Mouse (Mus musculus) hindbrain, embryonic 13.5 days (tissue): ENCODE data around the gene Ogfrl1. TPM values are rescaled to one million over a fixed set of nuclear protein-coding genes. Genes with fewer than 3 reads are reported as not detected.

Source experiments
- ATAC-seq: fragments of 200-750 bp; cut with Nextera tagmentation; 2 replicates; pipeline ENCODE4 v1.8.0; 2017; ENCODE audit warnings: moderate TSS enrichment; ENCODE audit not compliant: low FRiP score
- H3K27ac ChIP-seq: fragments of 300-500 bp; sonication (generic); 2 replicates; pipeline ENCODE4 v1.5.1; 2015; ENCODE audit warnings: inconsistent platforms, mild to moderate bottlenecking, moderate library complexity
- H3K27me3 ChIP-seq: fragments of 300-500 bp; sonication (generic); 2 replicates; pipeline ENCODE4 v1.6.1; 2015; ENCODE audit warnings: mild to moderate bottlenecking, inconsistent platforms
- H3K36me3 ChIP-seq: fragments of 300-500 bp; sonication (generic); 2 replicates; pipeline ENCODE4 v1.6.1; 2015; ENCODE audit warnings: mild to moderate bottlenecking, inconsistent platforms
- H3K4me1 ChIP-seq: fragments of 300-500 bp; sonication (generic); replicated peaks from 2 replicates; pipeline ENCODE4 v1.6.1; 2015; ENCODE audit warnings: inconsistent platforms
- H3K4me2 ChIP-seq: fragments of 300-500 bp; sonication (generic); 2 replicates; pipeline ENCODE4 v1.6.1; 2015; ENCODE audit warnings: inconsistent platforms, mild to moderate bottlenecking, moderate library complexity
- H3K4me3 ChIP-seq: fragments of 300-500 bp; sonication (generic); 2 replicates; pipeline ENCODE4 v1.5.1; 2015; ENCODE audit warnings: mild to moderate bottlenecking, inconsistent platforms
- H3K9ac ChIP-seq: fragments of 300-500 bp; sonication (generic); 2 replicates; pipeline ENCODE4 v1.6.1; 2015; ENCODE audit warnings: mild to moderate bottlenecking, inconsistent platforms
- H3K9me3 ChIP-seq: fragments of 300-500 bp; sonication (generic); 2 replicates; pipeline ENCODE4 v1.6.1; 2016; ENCODE audit warnings: inconsistent platforms
- WGBS: fragments of 180-500 bp; shearing (Covaris S2); methylation state at CpG from one replicate; pipeline ENCODE4 v1.1.7; 2015; 5-methylcytosine and 5-hydroxymethylcytosine counted together
- polyA plus RNA-seq: library from polyadenylated mRNA; unstranded; fragments of >200 nt; fragmentation: Nextera tagmentation; extraction: Ambion mirVana; gene quantifications from 2 replicates; pipeline ENCODE4 v1.2.1, GENCODE M21; 2015

Gene Ogfrl1
- polyA plus RNA-seq, 1 experiment from 2014 or later: 13.9 TPM

DNA sequence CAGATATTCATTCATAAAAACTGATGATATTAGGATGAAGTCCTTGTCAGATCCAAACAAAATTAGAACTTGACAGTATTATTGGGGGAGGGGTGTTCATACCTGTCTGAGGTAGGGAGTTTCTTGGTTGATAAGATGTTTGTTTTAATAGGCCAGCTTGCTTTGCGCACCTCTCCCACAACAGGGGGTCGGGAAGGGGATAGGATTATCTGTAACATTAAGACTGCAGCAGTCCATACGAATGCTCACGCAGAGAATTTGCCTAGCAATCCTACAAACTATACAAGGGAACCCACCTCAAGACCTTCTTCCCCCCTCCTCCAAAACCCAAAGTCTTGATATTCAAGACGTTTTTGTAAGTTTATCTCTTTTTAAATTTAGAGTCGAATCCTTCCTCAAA lies 13.2 kb downstream of the Ogfrl1 start:
- no peak overlapping the region for H3K27ac ChIP-seq
- H3K9me3 ChIP-seq: no peaks in the 10 kb centered on the region
- no peak for ATAC-seq
- no peaks in the 10 kb centered on the region for H3K36me3 ChIP-seq
- peaks cover 34% of the 10 kb centered on the region for H3K4me1 ChIP-seq
- no peak overlapping the region for H3K4me3 ChIP-seq
- 87% methylated on average over 6 of the region's 6 CpGs for WGBS
- H3K9ac ChIP-seq: no peak overlapping the region
- peaks cover 4% of the 10 kb centered on the region; the same call in 1 of the 2 replicates for H3K27me3 ChIP-seq
- no peak overlapping the region for H3K4me2 ChIP-seq

GRCm38 (mm10) chr1:23382806-23383653 lies 14.5 kb downstream of the Ogfrl1 start:
- peak overlapping the region; percentile 71 for H3K4me2 ChIP-seq
- ATAC-seq: peak; percentile 94
- peaks cover 44% of the 10 kb centered on the region for H3K4me1 ChIP-seq
- H3K4me3 ChIP-seq: peak overlapping the region; percentile 85
- no peaks in the 10 kb centered on the region for H3K36me3 ChIP-seq
- H3K9ac ChIP-seq: peak overlapping the region; percentile 94
- H3K27ac ChIP-seq: peak overlapping the region; percentile 91
- H3K9me3 ChIP-seq: no peaks in the 10 kb centered on the region
- peaks cover 4% of the 10 kb centered on the region; the same call in 1 of the 2 replicates for H3K27me3 ChIP-seq
- under 1% methylated on average over 45 of the region's 93 CpGs for WGBS

- H3K4me1 ChIP-seq: peaks cover 44% of the 10 kb centered on the region
- peak overlapping the region; percentile 91 for H3K27ac ChIP-seq
- H3K4me2 ChIP-seq: peak overlapping the region; percentile 71
- under 1% methylated on average over 21 of the region's 21 CpGs for WGBS
- no peak for ATAC-seq
- peaks cover 4% of the 10 kb centered on the region; the same call in 1 of the 2 replicates for H3K36me3 ChIP-seq
- peak overlapping the region; percentile 85 for H3K4me3 ChIP-seq
- H3K9ac ChIP-seq: peak overlapping the region; percentile 94
- no peaks in the 10 kb centered on the region for H3K9me3 ChIP-seq
- H3K27me3 ChIP-seq: peaks cover 4% of the 10 kb centered on the region
These were observed 15.1 kb downstream of the Ogfrl1 start for GRCm38 (mm10) chr1:23382461-23382805.

- ATAC-seq: no peak
- 20% methylated on average over 9 of the region's 9 CpGs for WGBS
- Histone ChIP-seq H3K36me3 (peaks cover 4% of the 10 kb centered on the region; the same call in 1 of the 2 replicates), H3K27ac (no peak overlapping the region), H3K4me2 (peak overlapping the region; percentile 71), H3K4me1 (peaks cover 44% of the 10 kb centered on the region), H3K9me3 (no peaks in the 10 kb centered on the region), H3K4me3 (peak overlapping the region; percentile 85), H3K9ac (peak overlapping the region; percentile 94), H3K27me3 (peaks cover 4% of the 10 kb centered on the region)
These were observed 15.5 kb downstream of the Ogfrl1 start for GRCm38 (mm10) chr1:23382037-23382436.

DNA sequence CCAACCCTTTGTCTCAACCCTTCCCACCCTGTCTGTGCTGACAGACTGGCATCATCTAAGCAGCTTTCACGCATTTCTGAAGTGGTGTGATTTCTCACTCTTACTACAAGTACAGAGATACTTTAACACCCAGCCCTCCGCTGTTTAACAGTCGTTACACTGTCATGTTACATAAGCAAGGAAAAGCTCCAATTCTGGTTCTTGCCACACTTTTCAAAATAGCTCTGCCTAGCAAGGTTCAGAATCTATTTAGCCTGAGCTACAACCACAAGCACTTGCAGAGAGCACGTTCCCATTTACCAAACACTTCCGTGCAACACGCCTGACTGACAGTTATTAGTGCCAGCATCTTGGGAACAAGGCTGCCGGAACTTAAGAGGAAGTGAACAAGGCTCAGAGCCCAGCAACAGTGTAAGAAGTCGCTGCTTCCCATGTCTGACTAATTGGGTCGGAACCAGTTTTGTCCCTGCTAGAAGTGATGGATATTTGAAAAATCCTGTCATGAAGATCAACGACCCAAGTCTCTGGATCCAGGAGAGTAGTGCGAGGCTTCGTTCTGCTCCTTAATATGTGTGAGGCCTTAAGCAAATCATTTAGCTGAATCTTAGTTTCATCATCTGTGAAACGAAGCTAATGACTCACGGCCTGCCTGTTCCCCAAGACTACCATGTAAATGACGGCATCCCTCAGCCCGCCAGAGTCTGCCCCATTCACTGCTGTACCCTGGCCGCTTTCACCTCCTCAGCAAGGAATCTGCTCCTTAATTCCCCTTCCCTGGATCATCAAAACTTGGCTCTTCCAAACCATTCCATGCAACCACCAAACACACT lies 17.4 kb downstream of the Ogfrl1 start:
- H3K27ac ChIP-seq: peak overlapping the region; percentile 8; the same call in 1 of the 2 replicates

DNA sequence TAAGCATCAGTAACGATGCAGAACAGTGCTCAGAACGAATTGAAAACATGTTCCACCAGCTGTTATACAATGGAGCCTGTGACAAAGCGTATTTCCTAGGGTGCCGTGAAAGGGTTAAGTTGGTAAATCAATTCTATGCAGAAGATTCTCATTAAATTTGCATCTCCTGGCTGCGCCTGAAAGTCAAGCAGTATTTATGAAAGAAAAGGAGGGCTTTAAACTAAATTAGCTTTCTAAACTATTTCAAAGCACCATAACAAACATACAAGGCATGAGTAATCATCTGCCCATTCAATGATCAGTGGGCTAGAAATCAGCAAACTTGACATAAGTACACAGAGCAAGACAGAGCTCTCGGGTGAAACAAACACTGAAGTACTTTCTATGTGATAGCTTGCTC lies 18.3 kb downstream of the Ogfrl1 start:
- no peak for ATAC-seq
- Histone ChIP-seq H3K27me3 (peaks cover 4% of the 10 kb centered on the region), H3K4me1 (peaks cover 44% of the 10 kb centered on the region), H3K9ac (peak overlapping the region; percentile 51; the same call in 1 of the 2 replicates), H3K27ac (peak overlapping the region; percentile 8; the same call in 1 of the 2 replicates), H3K4me3 (peak overlapping the region; percentile 30), H3K9me3 (no peaks in the 10 kb centered on the region), H3K36me3 (peaks cover 11% of the 10 kb centered on the region), H3K4me2 (peak overlapping the region; percentile 71)
- WGBS: 32% methylated on average over 6 of the region's 6 CpGs

More for the DNA sequence above, 17.4 kb downstream of the Ogfrl1 start:
- WGBS: 56% methylated on average over 17 of the region's 17 CpGs
- peaks cover 4% of the 10 kb centered on the region for H3K27me3 ChIP-seq
- no peaks in the 10 kb centered on the region for H3K9me3 ChIP-seq
- peaks cover 9% of the 10 kb centered on the region for H3K36me3 ChIP-seq
- H3K4me2 ChIP-seq: peak overlapping the region; percentile 71
- peaks cover 44% of the 10 kb centered on the region for H3K4me1 ChIP-seq
- no peak for ATAC-seq
- peak overlapping the region; percentile 30 for H3K4me3 ChIP-seq
- H3K9ac ChIP-seq: peak overlapping the region; percentile 51; the same call in 1 of the 2 replicates

- Histone ChIP-seq H3K9ac (no peak overlapping the region), H3K4me2 (no peak overlapping the region), H3K27ac (no peak overlapping the region), H3K4me1 (peaks cover 40% of the 10 kb centered on the region), H3K36me3 (peaks cover 13% of the 10 kb centered on the region), H3K4me3 (no peak overlapping the region), H3K27me3 (peaks cover 4% of the 10 kb centered on the region), H3K9me3 (no peaks in the 10 kb centered on the region)
- ATAC-seq: no peak
- 83% methylated on average over 13 of the region's 13 CpGs for WGBS
These were observed 20.0 kb downstream of the Ogfrl1 start for GRCm38 (mm10) chr1:23377572-23377971.

DNA sequence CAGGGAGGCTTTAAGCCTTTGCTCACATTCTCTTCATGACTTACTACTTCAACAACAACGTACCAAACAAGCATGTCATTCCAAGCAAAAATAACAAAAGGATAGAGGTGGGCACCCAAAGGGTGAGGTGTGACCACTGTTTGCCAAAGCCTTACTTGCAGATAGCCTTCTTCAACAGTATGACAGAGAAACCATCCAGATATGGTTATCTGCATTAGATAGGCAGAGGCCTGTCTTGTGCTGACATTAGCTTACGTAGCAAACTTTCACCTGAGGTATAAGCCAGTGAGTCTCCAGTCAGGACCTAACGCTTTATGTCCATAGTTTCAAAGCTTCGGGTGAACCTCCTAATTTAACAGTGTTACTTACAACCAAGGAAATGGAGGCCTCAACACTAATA lies 23.4 kb downstream of the Ogfrl1 start:
- 67% methylated on average over 4 of the region's 4 CpGs for WGBS
- Histone ChIP-seq H3K27ac (no peak overlapping the region), H3K9me3 (no peaks in the 10 kb centered on the region), H3K36me3 (peaks cover 30% of the 10 kb centered on the region), H3K27me3 (no peaks in the 10 kb centered on the region; the same call in 1 of the 2 replicates), H3K4me3 (no peak overlapping the region), H3K4me2 (no peak overlapping the region), H3K9ac (no peak overlapping the region), H3K4me1 (peaks cover 8% of the 10 kb centered on the region)
- no peak for ATAC-seq

DNA sequence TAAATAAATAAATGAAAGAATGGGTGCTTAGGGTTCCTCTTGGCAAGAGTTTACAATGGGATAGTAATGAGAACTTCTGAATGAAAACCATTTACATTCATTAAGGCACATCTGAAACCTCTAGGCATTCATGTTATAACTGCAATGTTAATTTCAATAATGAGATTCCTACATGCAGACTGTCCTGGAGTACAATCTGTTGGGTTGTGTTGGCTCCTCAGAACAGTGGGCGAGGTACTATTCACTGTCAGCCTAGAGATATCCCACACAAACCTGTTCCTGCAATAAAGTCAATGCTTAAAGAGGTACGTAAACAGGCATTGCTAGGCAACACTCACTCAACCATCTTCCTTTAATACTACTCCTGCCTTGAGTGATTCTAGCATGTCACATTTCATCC lies 32.0 kb downstream of the Ogfrl1 start:
- H3K4me1 ChIP-seq: no peaks in the 10 kb centered on the region
- H3K9me3 ChIP-seq: no peaks in the 10 kb centered on the region
- no peak overlapping the region for H3K4me2 ChIP-seq
- no peaks in the 10 kb centered on the region for H3K27me3 ChIP-seq
- no peak for ATAC-seq
- WGBS: 94% methylated on average over 2 of the region's 2 CpGs
- H3K9ac ChIP-seq: no peak overlapping the region
- H3K4me3 ChIP-seq: no peak overlapping the region
- H3K36me3 ChIP-seq: peaks cover 9% of the 10 kb centered on the region
- no peak overlapping the region for H3K27ac ChIP-seq

DNA sequence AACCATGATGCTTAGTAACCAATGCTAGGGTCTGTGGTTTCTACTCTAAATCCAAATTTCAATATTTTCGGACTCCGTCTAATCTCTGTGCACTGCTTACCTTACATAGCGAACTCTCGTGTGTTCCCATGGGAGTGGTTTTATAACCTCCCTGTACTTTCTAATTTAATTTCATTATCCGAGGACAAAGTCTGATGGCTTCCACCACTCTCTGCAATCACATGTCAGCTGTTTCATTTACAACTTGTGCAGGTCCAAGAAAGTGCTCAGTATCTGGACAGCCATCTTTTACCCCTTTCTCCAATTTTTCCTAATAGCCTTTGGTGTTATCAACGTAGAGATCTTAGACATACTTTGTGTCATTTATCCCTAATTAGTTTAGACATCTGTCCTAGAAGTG lies 44.7 kb downstream of the Ogfrl1 start:
- H3K4me1 ChIP-seq: no peaks in the 10 kb centered on the region
- no peaks in the 10 kb centered on the region for H3K9me3 ChIP-seq
- no peaks in the 10 kb centered on the region for H3K36me3 ChIP-seq
- no peaks in the 10 kb centered on the region for H3K27me3 ChIP-seq
- 90% methylated on average over 6 of the region's 6 CpGs for WGBS
- no peak overlapping the region for H3K4me3 ChIP-seq
- H3K27ac ChIP-seq: no peak overlapping the region
- ATAC-seq: no peak
- no peak overlapping the region for H3K4me2 ChIP-seq
- no peak overlapping the region for H3K9ac ChIP-seq

GRCm38 (mm10) chr1:23351756-23352155 lies 45.8 kb downstream of the Ogfrl1 start:
- H3K27me3 ChIP-seq: no peaks in the 10 kb centered on the region
- ATAC-seq: no peak
- no peak overlapping the region for H3K4me2 ChIP-seq
- H3K9me3 ChIP-seq: no peaks in the 10 kb centered on the region
- no peaks in the 10 kb centered on the region for H3K36me3 ChIP-seq
- no peak overlapping the region for H3K27ac ChIP-seq
- H3K4me3 ChIP-seq: no peak overlapping the region
- no peaks in the 10 kb centered on the region for H3K4me1 ChIP-seq
- no peak overlapping the region for H3K9ac ChIP-seq
- 82% methylated on average over 4 of the region's 4 CpGs for WGBS

DNA sequence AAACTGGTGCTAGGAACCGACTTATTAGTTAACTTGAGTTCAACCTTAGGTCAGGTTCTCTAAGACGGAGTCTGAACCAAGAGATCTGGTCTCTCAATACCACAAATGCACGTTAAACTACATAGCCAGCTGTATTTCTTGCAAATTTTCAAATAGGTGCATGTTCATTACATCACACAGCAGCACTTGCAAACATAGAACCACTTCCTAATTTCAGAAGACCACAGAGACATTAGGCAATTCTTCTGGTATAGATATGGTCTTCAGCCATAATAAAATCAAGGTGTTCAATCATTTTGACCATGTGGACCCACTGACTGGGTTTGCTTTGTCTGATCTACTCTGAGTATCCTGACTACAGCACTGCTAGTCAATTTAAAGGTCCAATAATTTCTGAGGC lies 51.9 kb downstream of the Ogfrl1 start:
- Histone ChIP-seq H3K4me3 (no peak overlapping the region), H3K9me3 (no peaks in the 10 kb centered on the region), H3K4me2 (no peak overlapping the region), H3K4me1 (no peaks in the 10 kb centered on the region), H3K9ac (no peak overlapping the region), H3K36me3 (no peaks in the 10 kb centered on the region), H3K27ac (no peak overlapping the region), H3K27me3 (no peaks in the 10 kb centered on the region)
- ATAC-seq: no peak
- WGBS: 82% methylated on average over 3 of the region's 3 CpGs
